Mouse (Mus musculus) brain, embryonic 14.5 days (tissue): ENCODE results near the gene Plcb4.

Experiments used
- CTCF ChIP-seq: fragments of 200-500 bp; IDR thresholded peaks from 2 replicates; pipeline ENCODE4 v1.5.1; 2012; ENCODE audit warnings: inconsistent platforms, mild to moderate bottlenecking, moderate library complexity, borderline replicate concordance; ENCODE audit not compliant: insufficient read depth, insufficient read length; ENCODE audit errors: extremely low read depth
- POLR2A ChIP-seq: fragments of 200-500 bp; IDR thresholded peaks from 2 replicates; pipeline ENCODE4 v1.6.1; 2012; ENCODE audit warnings: mild to moderate bottlenecking, inconsistent platforms, borderline replicate concordance; ENCODE audit not compliant: poor library complexity, insufficient read depth, insufficient read length, severe bottlenecking; ENCODE audit errors: extremely low read depth

- TF ChIP-seq POLR2A: no peak
- no peak for TF ChIP-seq CTCF
Observed at GRCm38 (mm10) chr2:135875549-135875948, 216.7 kb downstream of the Plcb4 start.
